Mouse (Mus musculus) heart, embryonic 15.5 days (tissue): Measurements from ENCODE around the gene Mta1. TPM values are rescaled to one million over a fixed set of nuclear protein-coding genes. Genes with fewer than 3 reads are reported as not detected.

ENCODE experiments used
- ATAC-seq: fragments of 200-750 bp; cut with Nextera tagmentation; replicated peaks from 2 replicates; pipeline ENCODE4 v1.8.0; 2017; ENCODE audit warnings: low read depth, moderate TSS enrichment; ENCODE audit not compliant: insufficient number of reproducible peaks, insufficient read depth, low FRiP score
- H3K27ac ChIP-seq: fragments of 300-500 bp; sonication (generic); 2 replicates; pipeline ENCODE4 v1.5.1; 2015; ENCODE audit warnings: mild to moderate bottlenecking, inconsistent platforms
- H3K27me3 ChIP-seq: fragments of 300-500 bp; sonication (generic); 2 replicates; pipeline ENCODE4 v1.6.1; 2015; ENCODE audit warnings: inconsistent platforms
- H3K36me3 ChIP-seq: fragments of 300-500 bp; sonication (generic); 2 replicates; pipeline ENCODE4 v1.6.1; 2015; ENCODE audit warnings: mild to moderate bottlenecking, inconsistent platforms
- H3K4me1 ChIP-seq: fragments of 300-500 bp; sonication (generic); replicated peaks from 2 replicates; pipeline ENCODE4 v1.6.1; 2015; ENCODE audit warnings: inconsistent platforms
- H3K4me2 ChIP-seq: fragments of 300-500 bp; sonication (generic); 2 replicates; pipeline ENCODE4 v1.6.1; 2015; ENCODE audit warnings: inconsistent platforms, mild to moderate bottlenecking, moderate library complexity
- H3K4me3 ChIP-seq: fragments of 300-500 bp; sonication (generic); 2 replicates; pipeline ENCODE4 v1.5.1; 2015; ENCODE audit warnings: mild to moderate bottlenecking, inconsistent platforms
- H3K9ac ChIP-seq: fragments of 300-500 bp; sonication (generic); 2 replicates; pipeline ENCODE4 v1.6.1; 2015; ENCODE audit warnings: mild to moderate bottlenecking, inconsistent platforms
- H3K9me3 ChIP-seq: fragments of 300-500 bp; sonication (generic); replicated peaks from 2 replicates; pipeline ENCODE4 v1.6.1; 2016; ENCODE audit warnings: inconsistent platforms
- WGBS: fragments of 180-500 bp; shearing (Covaris S2); methylation state at CpG from one replicate; pipeline ENCODE4 v1.1.7; 2015; ENCODE audit warnings: mixed read lengths; 5-methylcytosine and 5-hydroxymethylcytosine counted together
- polyA plus RNA-seq: library from polyadenylated mRNA; unstranded; fragments of >200 nt; fragmentation: Nextera tagmentation; extraction: Ambion mirVana; gene quantifications from 2 replicates; pipeline ENCODE4 v1.2.1, GENCODE M21; 2015

Gene Mta1
- polyA plus RNA-seq, 1 experiment from 2014 or later: 11.3 TPM

- H3K27ac ChIP-seq: peak overlapping the region; percentile 96
- 68% methylated on average over 20 of the region's 20 CpGs for WGBS
- H3K4me3 ChIP-seq: peak overlapping the region; percentile 67
- no peak for ATAC-seq
- peak overlapping the region; percentile 73 for H3K9ac ChIP-seq
- no peaks in the 10 kb centered on the region for H3K9me3 ChIP-seq
- H3K36me3 ChIP-seq: peaks cover 26% of the 10 kb centered on the region
- peak overlapping the region; percentile 78 for H3K4me2 ChIP-seq
- peaks cover 76% of the 10 kb centered on the region for H3K4me1 ChIP-seq
- no peaks in the 10 kb centered on the region for H3K27me3 ChIP-seq
Measured at GRCm38 (mm10) chr12:113144001-113144756, 46.1 kb downstream of the Mta1 start.

- Histone ChIP-seq H3K9me3 (no peaks in the 10 kb centered on the region), H3K4me3 (peak overlapping the region; percentile 67), H3K9ac (peak overlapping the region; percentile 73), H3K4me2 (peak overlapping the region; percentile 78), H3K4me1 (peaks cover 74% of the 10 kb centered on the region), H3K27me3 (no peaks in the 10 kb centered on the region), H3K27ac (peak overlapping the region; percentile 96), H3K36me3 (peaks cover 26% of the 10 kb centered on the region)
- 87% methylated on average over 16 of the region's 16 CpGs for WGBS
- ATAC-seq: no peak
Measured at GRCm38 (mm10) chr12:113144886-113145285, 46.8 kb downstream of the Mta1 start.

DNA sequence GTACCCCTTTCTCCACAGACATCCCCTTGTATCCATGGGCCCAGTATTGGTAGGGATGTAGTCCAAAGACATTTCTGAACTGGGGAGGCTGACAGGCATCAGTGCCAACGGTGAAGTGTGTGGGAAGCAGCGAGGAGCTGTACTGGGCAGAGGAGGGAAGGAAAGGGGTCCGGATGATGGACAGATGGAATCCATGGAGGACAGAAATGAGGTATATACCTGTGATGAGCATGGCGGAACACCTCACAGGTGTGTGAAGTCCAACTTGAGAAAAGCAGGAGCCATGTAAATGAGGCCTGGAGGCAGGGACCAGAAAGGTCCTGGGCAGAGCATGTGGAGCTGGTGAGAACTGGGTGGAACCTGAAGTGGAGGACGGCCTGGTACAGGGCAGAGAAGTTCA lies 47.5 kb downstream of the Mta1 start:
- peak overlapping the region; percentile 96; the same call in 1 of the 2 replicates for H3K27ac ChIP-seq
- no peak for ATAC-seq
- peak overlapping the region; percentile 55; the same call in 1 of the 2 replicates for H3K4me2 ChIP-seq
- WGBS: 81% methylated on average over 5 of the region's 5 CpGs
- no peaks in the 10 kb centered on the region for H3K27me3 ChIP-seq
- H3K4me1 ChIP-seq: peaks cover 79% of the 10 kb centered on the region
- H3K9ac ChIP-seq: no peak overlapping the region
- no peak overlapping the region for H3K4me3 ChIP-seq
- H3K36me3 ChIP-seq: peaks cover 26% of the 10 kb centered on the region
- H3K9me3 ChIP-seq: no peaks in the 10 kb centered on the region

DNA sequence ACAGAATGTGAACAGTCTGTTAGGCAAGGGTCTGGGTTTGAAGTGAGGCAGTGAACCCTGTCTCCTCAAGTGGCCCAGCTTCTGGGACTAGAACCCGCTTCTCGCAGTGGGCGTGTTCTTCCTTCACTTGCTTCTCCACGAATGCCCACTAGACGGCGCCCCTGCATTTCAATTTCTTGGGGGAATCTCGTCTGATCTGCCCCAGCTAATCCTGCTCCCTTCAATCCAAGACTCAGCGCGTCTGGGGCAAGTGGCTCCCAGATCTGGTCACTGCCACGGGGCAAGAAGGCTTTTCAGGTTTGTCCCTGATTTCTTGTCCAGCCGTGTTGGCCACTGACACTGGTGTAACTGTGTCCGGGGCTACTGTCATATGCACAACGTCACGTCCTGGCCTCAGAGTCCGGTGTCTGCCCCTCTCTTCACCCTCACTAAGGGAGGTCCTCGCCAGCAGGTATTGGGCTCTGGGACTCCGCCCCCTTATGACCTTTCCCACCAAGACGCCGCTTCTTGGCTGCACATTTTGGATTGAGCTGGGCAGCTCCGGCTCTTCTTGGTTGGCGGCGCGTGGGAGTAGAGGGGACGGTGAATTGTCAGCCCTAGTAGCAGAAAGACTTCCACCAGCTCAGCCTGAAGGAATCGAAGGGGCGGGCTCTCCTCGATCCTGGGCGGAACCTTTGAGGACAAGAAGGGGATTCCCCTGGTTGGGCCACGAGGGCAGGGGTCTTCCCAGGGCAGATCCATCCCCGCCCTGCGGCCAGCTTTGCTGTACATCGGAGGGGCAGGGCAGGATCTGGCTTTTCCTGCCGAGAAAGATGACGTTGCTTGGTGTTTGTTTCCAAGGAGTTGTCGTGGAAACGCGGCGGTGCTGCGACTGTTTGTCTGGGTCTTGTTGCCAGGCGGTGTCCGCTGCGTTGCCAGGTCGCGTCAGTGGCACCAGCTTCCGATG lies 48.3 kb downstream of the Mta1 start, which contains the start of gene Crip1:
Gene Crip1, plus strand, starts transcription at position 205 of the 946 bp plus-strand sequence.
- Histone ChIP-seq H3K9ac (peak within 1 kb of the TSS; percentile 38), H3K4me3 (peak within 1 kb of the TSS; percentile 24), H3K36me3 (peaks cover 26% of the 10 kb centered on the region), H3K4me2 (peak within 1 kb of the TSS; percentile 78), H3K4me1 (peaks cover 87% of the 10 kb centered on the region), H3K27me3 (no peaks in the 10 kb centered on the region), H3K27ac (peak within 1 kb of the TSS; percentile 96), H3K9me3 (no peaks in the 10 kb centered on the region)
- ATAC-seq: no peak
- WGBS: 11% methylated on average over 45 of the region's 45 CpGs

DNA sequence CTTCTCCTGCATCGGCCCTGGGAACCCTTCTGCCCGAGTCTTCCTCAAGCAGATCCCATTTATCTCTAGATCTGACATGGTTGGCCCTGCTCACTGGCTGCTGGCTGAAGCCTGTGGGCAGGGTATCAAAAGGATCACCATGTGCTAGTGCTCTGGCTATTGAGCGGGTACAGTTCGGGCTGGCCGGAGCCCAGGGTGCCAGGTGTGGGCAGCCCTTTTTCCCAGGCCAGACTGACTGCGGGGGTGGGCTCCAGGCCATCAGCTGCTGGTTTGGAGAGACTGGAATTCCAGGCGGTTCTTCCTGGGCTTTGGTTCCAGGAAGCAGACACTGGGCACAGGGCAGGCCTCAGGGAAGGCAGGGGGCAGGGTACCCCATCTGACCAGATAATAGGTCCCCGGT lies 49.4 kb downstream of the Mta1 start:
- H3K4me2 ChIP-seq: no peak overlapping the region
- H3K4me1 ChIP-seq: peaks cover 94% of the 10 kb centered on the region
- no peak for ATAC-seq
- no peak overlapping the region for H3K4me3 ChIP-seq
- H3K9me3 ChIP-seq: no peaks in the 10 kb centered on the region
- H3K27me3 ChIP-seq: no peaks in the 10 kb centered on the region
- H3K9ac ChIP-seq: no peak overlapping the region
- peaks cover 26% of the 10 kb centered on the region for H3K36me3 ChIP-seq
- WGBS: 66% methylated on average over 8 of the region's 8 CpGs
- H3K27ac ChIP-seq: peak overlapping the region; percentile 96

GRCm38 (mm10) chr12:113148381-113149035 lies 50.4 kb downstream of the Mta1 start:
- Histone ChIP-seq H3K36me3 (peaks cover 23% of the 10 kb centered on the region), H3K4me1 (peaks cover 95% of the 10 kb centered on the region), H3K4me2 (no peak overlapping the region), H3K27ac (peak overlapping the region; percentile 96; the same call in 1 of the 2 replicates), H3K4me3 (no peak overlapping the region), H3K9ac (no peak overlapping the region), H3K9me3 (no peaks in the 10 kb centered on the region), H3K27me3 (no peaks in the 10 kb centered on the region)
- 42% methylated on average over 16 of the region's 16 CpGs for WGBS
- no peak for ATAC-seq

DNA sequence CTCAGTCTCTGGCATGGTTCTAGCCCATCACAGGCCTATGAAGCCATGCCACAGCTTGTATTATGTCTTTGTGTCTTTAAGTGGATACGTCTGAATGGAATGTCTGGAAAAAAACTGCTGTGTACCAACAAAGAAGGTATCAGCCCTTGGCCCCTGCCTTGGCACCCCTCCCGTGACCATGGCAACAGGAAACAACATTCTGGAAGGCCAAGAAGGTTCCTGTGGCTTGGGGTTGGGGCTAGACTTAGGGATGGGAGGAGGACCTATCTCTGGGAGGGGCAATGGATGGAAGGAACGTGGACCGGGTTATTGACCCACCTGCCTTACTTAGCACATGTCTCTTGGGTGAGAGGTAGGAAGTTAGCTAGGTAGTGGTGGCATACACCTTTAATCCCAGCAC lies 51.3 kb downstream of the Mta1 start:
- H3K36me3 ChIP-seq: peaks cover 15% of the 10 kb centered on the region
- no peak overlapping the region for H3K9ac ChIP-seq
- peaks cover 87% of the 10 kb centered on the region for H3K4me1 ChIP-seq
- H3K27ac ChIP-seq: no peak overlapping the region
- H3K4me3 ChIP-seq: no peak overlapping the region
- ATAC-seq: no peak
- H3K4me2 ChIP-seq: no peak overlapping the region
- 63% methylated on average over 4 of the region's 4 CpGs for WGBS
- H3K27me3 ChIP-seq: no peaks in the 10 kb centered on the region
- H3K9me3 ChIP-seq: no peaks in the 10 kb centered on the region

DNA sequence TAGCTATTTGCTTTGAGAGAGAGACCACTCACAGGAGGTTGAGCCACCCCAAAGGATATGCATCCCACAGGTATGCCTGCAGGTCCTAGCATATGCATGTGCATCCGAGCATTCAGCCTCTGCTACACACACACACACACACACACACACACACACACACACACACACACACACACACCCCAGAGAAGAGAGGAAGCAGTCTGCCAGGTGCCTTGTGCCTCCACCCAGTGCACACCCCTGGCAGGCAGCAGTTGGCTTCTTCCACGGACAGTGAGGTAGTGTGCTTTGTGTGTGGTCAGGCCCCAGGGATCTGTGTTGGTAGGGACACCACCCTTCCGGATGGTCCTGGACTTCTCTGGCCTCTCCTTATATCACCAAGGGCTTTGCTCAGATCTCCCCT lies 51.8 kb downstream of the Mta1 start:
- no peaks in the 10 kb centered on the region for H3K9me3 ChIP-seq
- H3K27me3 ChIP-seq: no peaks in the 10 kb centered on the region
- no peak overlapping the region for H3K4me2 ChIP-seq
- no peak overlapping the region for H3K9ac ChIP-seq
- H3K4me1 ChIP-seq: peaks cover 87% of the 10 kb centered on the region
- no peak overlapping the region for H3K27ac ChIP-seq
- H3K4me3 ChIP-seq: no peak overlapping the region
- 67% methylated on average over 3 of the region's 3 CpGs for WGBS
- no peak for ATAC-seq
- H3K36me3 ChIP-seq: peaks cover 9% of the 10 kb centered on the region

GRCm38 (mm10) chr12:113150591-113150990 lies 52.5 kb downstream of the Mta1 start:
- ATAC-seq: no peak
- no peak overlapping the region for H3K4me3 ChIP-seq
- H3K4me2 ChIP-seq: peak overlapping the region; percentile 89; the same call in 1 of the 2 replicates
- H3K9ac ChIP-seq: no peak overlapping the region
- no peak overlapping the region for H3K27ac ChIP-seq
- no peaks in the 10 kb centered on the region for H3K9me3 ChIP-seq
- H3K27me3 ChIP-seq: no peaks in the 10 kb centered on the region
- WGBS: 64% methylated on average over 4 of the region's 4 CpGs
- H3K4me1 ChIP-seq: peaks cover 87% of the 10 kb centered on the region
- H3K36me3 ChIP-seq: peaks cover 4% of the 10 kb centered on the region

DNA sequence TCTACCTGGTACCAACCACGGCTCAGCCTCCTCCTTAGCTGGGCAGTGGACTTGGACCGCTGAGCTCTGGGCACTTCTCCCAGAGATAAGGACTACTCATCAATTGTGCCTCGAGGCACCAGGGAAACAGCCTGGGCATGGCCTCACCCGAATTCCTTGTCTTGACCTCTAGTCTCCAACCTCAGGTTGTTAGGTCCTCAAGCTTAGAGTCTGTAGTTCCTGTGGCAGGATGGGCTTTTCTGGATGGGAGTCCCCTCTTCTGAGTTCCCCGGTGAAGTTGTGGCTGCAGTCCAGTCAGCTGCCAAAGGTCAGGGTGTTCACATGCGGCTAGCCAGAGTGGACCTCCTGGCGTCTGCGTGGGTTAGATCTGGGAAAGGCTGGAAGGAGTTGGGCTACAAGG lies 53.0 kb downstream of the Mta1 start:
- Histone ChIP-seq H3K9ac (no peak overlapping the region), H3K27ac (no peak overlapping the region), H3K9me3 (no peaks in the 10 kb centered on the region), H3K27me3 (no peaks in the 10 kb centered on the region), H3K4me1 (peaks cover 84% of the 10 kb centered on the region), H3K4me3 (peak overlapping the region; percentile 67), H3K36me3 (no peaks in the 10 kb centered on the region; the same call in 1 of the 2 replicates), H3K4me2 (peak overlapping the region; percentile 89)
- 55% methylated on average over 8 of the region's 8 CpGs for WGBS
- ATAC-seq: no peak
